Mouse (Mus musculus) hindbrain, embryonic 16.5 days (tissue): ENCODE measurements around the gene Mrnip. TPM values are rescaled to one million over a fixed set of nuclear protein-coding genes. Genes with fewer than 3 reads are reported as not detected.

Source experiments
- ATAC-seq: fragments of 200-750 bp; cut with Nextera tagmentation; 2 replicates; pipeline ENCODE4 v1.8.0; 2017; ENCODE audit warnings: moderate TSS enrichment, moderate library complexity
- H3K27ac ChIP-seq: fragments of 300-500 bp; sonication (generic); 2 replicates; pipeline ENCODE4 v1.5.1; 2014; ENCODE audit warnings: low read depth, mild to moderate bottlenecking, control low read depth, low read length, moderate library complexity
- H3K27me3 ChIP-seq: fragments of 300-500 bp; sonication (generic); replicated peaks from 2 replicates; pipeline ENCODE4 v1.6.1; 2014; ENCODE audit warnings: low read length; ENCODE audit not compliant: control insufficient read depth, insufficient read depth
- H3K36me3 ChIP-seq: fragments of 300-500 bp; sonication (generic); 2 replicates; pipeline ENCODE4 v1.6.1; 2014; ENCODE audit warnings: mild to moderate bottlenecking, low read length, moderate library complexity, mixed read lengths; ENCODE audit not compliant: control insufficient read depth, insufficient read depth
- H3K4me1 ChIP-seq: fragments of 300-500 bp; sonication (generic); 2 replicates; pipeline ENCODE4 v1.6.1; 2014; ENCODE audit warnings: low read depth, low read length; ENCODE audit not compliant: control insufficient read depth, insufficient read depth
- H3K4me2 ChIP-seq: fragments of 300-500 bp; sonication (generic); 2 replicates; pipeline ENCODE4 v1.6.1; 2014; ENCODE audit warnings: mild to moderate bottlenecking, low read length, control low read depth, moderate library complexity
- H3K4me3 ChIP-seq: fragments of 300-500 bp; sonication (generic); 2 replicates; pipeline ENCODE4 v1.5.1; 2014; ENCODE audit warnings: mild to moderate bottlenecking, low read length, control low read depth, moderate library complexity
- H3K9ac ChIP-seq: fragments of 300-500 bp; sonication (generic); 2 replicates; pipeline ENCODE4 v1.6.1; 2014; ENCODE audit warnings: low read depth, mild to moderate bottlenecking, control low read depth, low read length, moderate library complexity
- H3K9me3 ChIP-seq: fragments of 300-500 bp; sonication (generic); 2 replicates; pipeline ENCODE4 v1.6.1; 2014; ENCODE audit warnings: mild to moderate bottlenecking, low read length, moderate library complexity; ENCODE audit not compliant: control insufficient read depth
- WGBS: fragments of 180-500 bp; shearing (Covaris S2); extraction: QIAGEN DNeasy Blood & Tissue Kit; methylation state at CpG from one replicate; pipeline ENCODE4 v1.1.7; 2014; 5-methylcytosine and 5-hydroxymethylcytosine counted together
- polyA plus RNA-seq: library from polyadenylated mRNA; unstranded; fragments of >200 nt; fragmentation: Nextera tagmentation; extraction: Ambion mirVana; gene quantifications from 2 replicates; pipeline ENCODE4 v1.2.1, GENCODE M21; 2015

Mrnip gene
- polyA plus RNA-seq, 1 experiment from 2014 or later, result 39.1 TPM

DNA sequence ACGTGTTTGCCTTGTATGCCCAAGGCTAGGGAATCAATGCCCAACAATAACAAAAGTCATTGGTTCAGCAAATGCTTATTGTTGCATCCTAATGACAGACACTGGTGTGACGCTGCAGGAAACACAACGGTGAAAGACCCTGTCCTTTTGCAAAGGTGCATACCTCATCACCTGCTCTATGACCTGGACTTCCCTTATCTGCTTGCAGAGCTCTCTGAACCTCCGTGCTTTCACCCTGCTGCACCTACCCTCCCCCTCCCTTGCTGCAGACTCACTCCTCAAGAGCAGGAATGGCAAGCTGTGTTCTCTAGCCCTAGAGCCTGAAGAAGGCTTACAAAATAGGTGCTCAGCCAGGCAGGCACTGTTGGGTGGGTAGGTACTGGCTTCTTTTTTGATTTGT lies 20.5 kb downstream of the Mrnip start:
- peaks cover 21% of the 10 kb centered on the region for H3K36me3 ChIP-seq
- no peaks in the 10 kb centered on the region for H3K27me3 ChIP-seq
- WGBS, result 80% methylated on average over 4 of the region's 4 CpGs
- H3K9ac ChIP-seq, result no peak overlapping the region
- H3K4me2 ChIP-seq, result no peak overlapping the region
- H3K27ac ChIP-seq, result no peak overlapping the region
- ATAC-seq, result no peak
- no peaks in the 10 kb centered on the region for H3K9me3 ChIP-seq
- no peak overlapping the region for H3K4me3 ChIP-seq
- H3K4me1 ChIP-seq, result no peaks in the 10 kb centered on the region

DNA sequence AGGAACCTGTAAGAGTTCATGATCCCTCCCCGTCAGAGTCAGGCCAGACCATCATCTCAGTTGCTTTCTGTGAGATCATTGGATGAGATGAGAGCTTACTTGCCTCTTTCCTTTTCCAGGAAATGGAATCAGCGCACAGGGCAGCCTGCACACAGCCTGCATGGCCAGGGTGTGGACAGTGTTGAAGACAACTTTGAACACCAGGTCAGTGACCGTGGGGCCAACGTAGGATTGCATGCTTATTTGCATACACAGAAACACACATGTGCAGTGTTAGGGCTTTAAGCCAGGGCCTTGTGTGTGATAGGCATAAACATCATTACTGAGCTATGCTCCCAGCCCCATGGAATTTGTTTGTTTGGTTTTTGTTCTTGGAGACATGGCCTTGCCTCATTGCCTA lies 23.3 kb downstream of the Mrnip start:
- H3K9ac ChIP-seq, result no peak overlapping the region
- H3K27me3 ChIP-seq, result no peaks in the 10 kb centered on the region
- H3K4me1 ChIP-seq, result no peaks in the 10 kb centered on the region
- ATAC-seq, result no peak
- H3K27ac ChIP-seq, result no peak overlapping the region
- peaks cover 45% of the 10 kb centered on the region for H3K36me3 ChIP-seq
- H3K4me3 ChIP-seq, result no peak overlapping the region
- no peaks in the 10 kb centered on the region for H3K9me3 ChIP-seq
- H3K4me2 ChIP-seq, result no peak overlapping the region
- WGBS, result 95% methylated on average over 4 of the region's 4 CpGs

DNA sequence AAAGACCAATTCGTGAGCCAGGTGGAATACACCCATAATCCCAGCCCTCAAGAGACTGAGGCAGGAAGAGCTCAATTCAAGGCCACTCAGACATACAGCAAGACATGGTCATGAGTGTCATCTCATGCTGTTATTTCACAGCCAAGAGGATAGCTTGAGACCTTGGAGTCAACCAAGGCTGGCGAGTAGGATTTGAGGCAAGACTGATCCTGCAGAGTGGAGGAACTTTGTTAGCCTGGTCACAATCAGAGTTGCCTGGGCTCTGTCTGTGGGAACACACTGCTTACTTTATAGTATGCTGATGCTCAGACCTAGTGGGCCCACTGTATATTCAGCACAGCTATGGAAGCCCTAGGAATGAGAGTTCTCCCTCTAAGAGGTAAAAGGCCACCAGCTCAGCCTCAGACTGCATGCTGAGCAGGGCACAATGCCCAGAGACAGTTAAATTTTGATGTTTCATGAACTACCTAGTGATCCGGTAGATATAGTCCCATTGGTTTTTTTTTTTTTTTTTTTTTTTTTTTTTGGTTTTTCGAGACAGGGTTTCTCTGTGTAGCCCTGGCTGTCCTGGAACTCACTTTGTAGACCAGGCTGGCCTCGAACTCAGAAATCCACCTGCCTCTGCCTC lies 24.1 kb downstream of the Mrnip start:
- Histone ChIP-seq H3K4me3 (no peak overlapping the region), H3K9me3 (no peaks in the 10 kb centered on the region), H3K27ac (no peak overlapping the region), H3K9ac (no peak overlapping the region), H3K4me1 (no peaks in the 10 kb centered on the region), H3K36me3 (peaks cover 49% of the 10 kb centered on the region), H3K27me3 (no peaks in the 10 kb centered on the region), H3K4me2 (no peak overlapping the region)
- ATAC-seq, result no peak
- 88% methylated on average over 3 of the region's 5 CpGs for WGBS

DNA sequence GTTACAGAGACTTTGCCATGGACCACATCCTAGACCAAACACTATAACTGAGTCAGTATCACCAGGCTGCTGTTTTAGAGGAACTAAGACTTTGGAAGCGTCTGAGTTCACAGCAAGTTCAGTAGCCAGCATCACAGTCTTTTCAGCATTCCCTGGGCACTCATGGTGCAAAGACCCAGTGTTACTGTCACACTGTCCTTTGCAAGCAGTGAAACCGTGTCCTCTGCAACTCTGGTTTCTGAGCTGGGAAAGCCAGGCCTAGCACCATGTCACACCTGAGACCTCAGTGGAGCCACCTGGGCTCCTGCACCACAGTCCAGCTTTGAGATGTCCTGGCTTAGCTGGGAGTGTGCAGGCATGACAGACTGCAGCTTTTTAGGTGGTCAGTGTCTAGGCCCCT lies 24.7 kb downstream of the Mrnip start:
- no peak for ATAC-seq
- H3K36me3 ChIP-seq, result peaks cover 52% of the 10 kb centered on the region
- no peak overlapping the region for H3K4me3 ChIP-seq
- no peak overlapping the region for H3K4me2 ChIP-seq
- H3K27me3 ChIP-seq, result no peaks in the 10 kb centered on the region
- no peaks in the 10 kb centered on the region for H3K4me1 ChIP-seq
- no peak overlapping the region for H3K9ac ChIP-seq
- 95% methylated on average over 2 of the region's 2 CpGs for WGBS
- no peak overlapping the region for H3K27ac ChIP-seq
- H3K9me3 ChIP-seq, result no peaks in the 10 kb centered on the region

DNA sequence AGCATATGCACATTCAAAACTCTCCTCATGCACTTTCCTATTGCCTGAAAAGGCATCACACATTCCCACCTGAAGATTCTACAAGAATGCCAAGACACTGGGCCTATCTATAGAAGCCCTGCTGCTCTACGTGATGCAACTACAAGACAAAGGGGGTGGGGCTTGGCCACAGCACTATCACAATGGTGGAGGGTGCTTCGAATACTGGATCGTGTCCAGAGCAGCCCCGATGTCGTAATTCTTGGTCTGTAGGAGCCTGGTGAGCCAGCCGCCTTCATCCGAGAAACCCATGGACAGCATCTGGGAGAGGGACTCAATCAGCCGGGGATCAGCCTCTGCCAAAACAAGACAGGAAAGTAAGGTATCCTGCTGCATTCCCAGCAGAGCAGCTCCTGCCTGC lies 26.4 kb downstream of the Mrnip start:
- no peaks in the 10 kb centered on the region for H3K4me1 ChIP-seq
- peaks cover 54% of the 10 kb centered on the region for H3K36me3 ChIP-seq
- 83% methylated on average over 8 of the region's 8 CpGs for WGBS

DNA sequence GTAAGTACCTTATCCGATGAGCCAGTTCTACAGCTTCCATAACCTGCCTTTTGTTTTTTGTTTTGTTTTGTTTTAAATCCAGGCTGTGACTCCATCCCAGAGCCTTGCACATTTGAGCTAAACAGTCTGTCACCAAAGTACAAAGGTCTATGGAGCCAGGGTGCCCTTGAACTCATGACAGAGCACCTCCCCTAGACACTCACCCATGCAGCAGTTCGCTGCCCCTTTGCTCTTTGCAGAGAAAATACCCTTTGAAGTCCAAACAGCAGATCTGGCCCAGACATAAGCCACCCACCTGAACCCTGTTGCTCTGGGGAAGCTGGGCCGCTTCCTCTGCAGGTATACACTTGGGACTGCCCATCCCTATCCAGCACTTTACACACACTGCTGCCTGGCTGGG lies 27.3 kb downstream of the Mrnip start:
- Histone ChIP-seq H3K27me3 (no peaks in the 10 kb centered on the region), H3K4me2 (no peak overlapping the region), H3K36me3 (peaks cover 61% of the 10 kb centered on the region), H3K4me1 (no peaks in the 10 kb centered on the region), H3K4me3 (no peak overlapping the region), H3K9ac (no peak overlapping the region), H3K27ac (no peak overlapping the region), H3K9me3 (no peaks in the 10 kb centered on the region)
- 92% methylated on average over 3 of the region's 3 CpGs for WGBS
- ATAC-seq, result no peak

More for the DNA sequence above, 26.4 kb downstream of the Mrnip start:
- no peaks in the 10 kb centered on the region for H3K9me3 ChIP-seq
- H3K27ac ChIP-seq, result no peak overlapping the region
- H3K4me2 ChIP-seq, result no peak overlapping the region
- no peak for ATAC-seq
- no peaks in the 10 kb centered on the region for H3K27me3 ChIP-seq
- no peak overlapping the region for H3K9ac ChIP-seq
- no peak overlapping the region for H3K4me3 ChIP-seq

DNA sequence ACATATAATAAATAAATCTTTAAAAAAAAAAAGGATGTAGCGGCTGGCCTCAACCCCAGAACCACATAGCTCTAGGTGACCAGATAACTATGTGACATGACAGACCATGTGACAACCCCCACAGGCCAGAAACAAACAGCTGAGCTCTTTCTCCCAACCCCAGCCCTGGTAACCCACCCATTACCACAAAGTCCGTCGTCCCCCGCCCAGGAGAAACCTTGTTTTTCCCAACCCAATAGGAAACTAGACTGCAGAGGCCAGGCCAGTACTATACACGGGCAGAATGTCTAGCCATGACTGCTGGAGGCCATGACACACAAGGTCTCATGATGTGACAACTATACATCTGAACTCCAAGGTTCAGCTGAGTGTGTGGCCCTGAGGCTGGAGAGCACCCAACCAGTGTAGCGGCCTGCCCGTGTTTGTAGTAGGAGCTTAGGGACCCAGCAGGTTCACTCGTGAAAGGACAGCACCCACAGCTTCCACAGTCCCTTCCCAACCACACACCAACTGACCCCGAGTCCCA lies 29.1 kb downstream of the Mrnip start:
- H3K4me1 ChIP-seq, result no peaks in the 10 kb centered on the region
- no peak overlapping the region for H3K27ac ChIP-seq
- no peak for ATAC-seq
- no peak overlapping the region for H3K4me2 ChIP-seq
- no peaks in the 10 kb centered on the region for H3K9me3 ChIP-seq
- H3K4me3 ChIP-seq, result no peak overlapping the region
- no peaks in the 10 kb centered on the region for H3K27me3 ChIP-seq
- H3K36me3 ChIP-seq, result peaks cover 68% of the 10 kb centered on the region
- H3K9ac ChIP-seq, result no peak overlapping the region
- WGBS, result 91% methylated on average over 9 of the region's 9 CpGs

DNA sequence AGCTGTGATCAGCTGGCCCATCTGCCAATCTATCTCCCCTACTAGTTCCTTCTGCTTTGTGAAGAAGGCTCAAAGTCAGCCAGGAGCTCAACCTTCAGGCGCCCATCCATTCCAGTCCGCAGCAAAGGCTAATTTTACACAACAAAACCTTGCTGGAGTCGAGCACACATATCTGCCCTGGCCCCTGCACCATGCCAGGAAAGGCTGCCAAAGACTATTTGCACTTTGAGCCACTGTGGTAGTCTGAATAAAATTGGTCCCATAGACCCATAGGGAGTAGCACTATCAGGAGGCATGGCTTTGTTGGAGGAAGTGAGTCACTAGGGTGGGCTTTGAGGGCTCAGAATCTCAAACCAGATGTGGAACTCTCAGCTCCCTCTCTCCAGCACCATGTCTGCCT lies 31.2 kb downstream of the Mrnip start:
- no peak overlapping the region for H3K27ac ChIP-seq
- no peaks in the 10 kb centered on the region for H3K27me3 ChIP-seq
- no peaks in the 10 kb centered on the region for H3K9me3 ChIP-seq
- ATAC-seq, result no peak
- H3K9ac ChIP-seq, result no peak overlapping the region
- WGBS, result 84% methylated on average over 3 of the region's 3 CpGs
- H3K4me3 ChIP-seq, result no peak overlapping the region
- no peak overlapping the region for H3K4me2 ChIP-seq
- H3K36me3 ChIP-seq, result peaks cover 52% of the 10 kb centered on the region
- H3K4me1 ChIP-seq, result peaks cover 9% of the 10 kb centered on the region

DNA sequence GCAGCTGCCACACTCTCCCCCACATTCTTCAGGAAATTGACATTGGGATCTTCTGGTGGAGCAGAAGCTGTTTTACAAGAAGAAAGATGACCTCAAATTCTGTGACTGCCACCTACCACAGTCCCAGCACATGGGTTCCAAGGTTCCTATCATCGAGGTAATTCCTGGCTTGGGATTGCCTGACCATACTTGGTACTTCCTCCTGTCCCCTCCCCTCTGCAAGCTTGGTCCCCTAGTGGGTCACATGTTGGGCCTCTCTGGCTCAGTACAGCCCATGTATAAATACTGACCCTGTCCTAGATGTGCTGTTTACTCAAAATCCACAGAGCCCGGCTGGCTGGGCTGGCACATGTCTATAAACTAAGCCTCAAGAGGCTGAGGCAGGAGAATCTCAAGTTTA lies 31.8 kb downstream of the Mrnip start:
- no peak overlapping the region for H3K4me2 ChIP-seq
- H3K36me3 ChIP-seq, result peaks cover 46% of the 10 kb centered on the region
- H3K27me3 ChIP-seq, result no peaks in the 10 kb centered on the region
- 89% methylated on average over 2 of the region's 2 CpGs for WGBS
- no peaks in the 10 kb centered on the region for H3K9me3 ChIP-seq
- H3K9ac ChIP-seq, result no peak overlapping the region
- no peak overlapping the region for H3K4me3 ChIP-seq
- peaks cover 11% of the 10 kb centered on the region for H3K4me1 ChIP-seq
- no peak for ATAC-seq
- no peak overlapping the region for H3K27ac ChIP-seq
